Mouse (Mus musculus) erythroblast, embryonic 14.5 days (primary cell): ENCODE results near the gene Slc5a10.

ENCODE experiments used
- GATA1 ChIP-seq: IDR thresholded peaks from 2 replicates; pipeline ENCODE4 v1.6.1; 2012; ENCODE audit warnings: low read length, inconsistent platforms, mixed read lengths
- TAL1 ChIP-seq: IDR thresholded peaks from 3 replicates; pipeline ENCODE4 v1.6.1; 2012; ENCODE audit warnings: low read length, inconsistent platforms, mixed read lengths

GRCm38 (mm10) chr11:61702494-61702893 is 18.1 kb downstream of the Slc5a10 start:
- TF ChIP-seq GATA1 (no peak), TAL1 (no peak)
